Mouse (Mus musculus) limb, embryonic 14.5 days (tissue): ENCODE data around the gene Snapc5. TPM values are rescaled to one million over a fixed set of nuclear protein-coding genes. Genes with fewer than 3 reads are reported as not detected.
A peak's percentile ranks its signal among the peaks of the same experiment; 100 is the strongest.
"Not testable (repeated sequence)": the region's sequence is repeated elsewhere in the genome, so short reads cannot be mapped to it uniquely, and the experiment has no call there.

Experiments
- ATAC-seq: fragments of 200-750 bp; cut with Nextera tagmentation; 2 replicates; pipeline ENCODE4 v1.8.0; 2017; ENCODE audit warnings: low read depth, moderate number of reproducible peaks, moderate TSS enrichment; ENCODE audit not compliant: low FRiP score
- DNase-seq: peaks from one replicate; pipeline ENCODE4 v3.0.0-alpha.2; 2015; ENCODE audit warnings: low spot score
- H3K27ac ChIP-seq: fragments of 300-500 bp; sonication (generic); replicated peaks from 2 replicates; pipeline ENCODE4 v1.5.1; 2014; ENCODE audit warnings: low read depth, mild to moderate bottlenecking, low read length, moderate library complexity, mixed read lengths
- H3K27me3 ChIP-seq: fragments of 300-500 bp; sonication (generic); 2 replicates; pipeline ENCODE4 v1.6.1; 2014; ENCODE audit warnings: low read length, mixed read lengths; ENCODE audit not compliant: control insufficient read depth, insufficient read depth
- H3K36me3 ChIP-seq: fragments of 300-500 bp; sonication (generic); 2 replicates; pipeline ENCODE4 v1.6.1; 2014; ENCODE audit warnings: mild to moderate bottlenecking, low read length, moderate library complexity, mixed read lengths; ENCODE audit not compliant: control insufficient read depth, insufficient read depth
- H3K4me1 ChIP-seq: fragments of 300-500 bp; sonication (generic); 2 replicates; pipeline ENCODE4 v1.6.1; 2014; ENCODE audit warnings: antibody characterized with exemption, low read length, mixed read lengths; ENCODE audit not compliant: control insufficient read depth, insufficient read depth
- H3K4me2 ChIP-seq: fragments of 300-500 bp; sonication (generic); replicated peaks from 2 replicates; pipeline ENCODE4 v1.6.1; 2014; ENCODE audit warnings: low read depth, mild to moderate bottlenecking, low read length, moderate library complexity; ENCODE audit not compliant: severe bottlenecking
- H3K4me3 ChIP-seq: fragments of 300-500 bp; sonication (generic); replicated peaks from 2 replicates; pipeline ENCODE4 v1.5.1; 2014; ENCODE audit warnings: low read length
- H3K9ac ChIP-seq: fragments of 300-500 bp; sonication (generic); 2 replicates; pipeline ENCODE4 v1.6.1; 2014; ENCODE audit warnings: mild to moderate bottlenecking, low read depth, low read length, moderate library complexity; ENCODE audit not compliant: severe bottlenecking
- H3K9me3 ChIP-seq: fragments of 300-500 bp; sonication (generic); 2 replicates; pipeline ENCODE4 v1.6.1; 2016; ENCODE audit warnings: low read length; ENCODE audit not compliant: control insufficient read depth
- POLR2A ChIP-seq: fragments of 200-500 bp; IDR thresholded peaks from 2 replicates; pipeline ENCODE4 v1.8.0; 2012; ENCODE audit warnings: inconsistent platforms, mild to moderate bottlenecking, moderate library complexity, borderline replicate concordance; ENCODE audit not compliant: insufficient read depth, insufficient read length; ENCODE audit errors: extremely low read depth
- WGBS: fragments of 180-500 bp; shearing (Covaris S2); extraction: QIAGEN DNeasy Blood & Tissue Kit; methylation state at CpG from one replicate; pipeline ENCODE4 v1.1.7; 2014; 5-methylcytosine and 5-hydroxymethylcytosine counted together
- polyA plus RNA-seq, 2 experiments: library from polyadenylated mRNA; depleted of rRNA in 1 of 2; stranded (reverse) in 1 of 2; unstranded in 1 of 2; fragments of >200 nt; fragmentation: Nextera tagmentation in 1 of 2; extraction: Ambion mirVana in 1 of 2; gene quantifications; 2 replicates each; pipeline versions ENCODE4 v1.2.1 to v1.2.3; 2012 to 2014

Snapc5 gene
- polyA plus RNA-seq, 2 experiments = 16.8 to 19.1 TPM

DNA sequence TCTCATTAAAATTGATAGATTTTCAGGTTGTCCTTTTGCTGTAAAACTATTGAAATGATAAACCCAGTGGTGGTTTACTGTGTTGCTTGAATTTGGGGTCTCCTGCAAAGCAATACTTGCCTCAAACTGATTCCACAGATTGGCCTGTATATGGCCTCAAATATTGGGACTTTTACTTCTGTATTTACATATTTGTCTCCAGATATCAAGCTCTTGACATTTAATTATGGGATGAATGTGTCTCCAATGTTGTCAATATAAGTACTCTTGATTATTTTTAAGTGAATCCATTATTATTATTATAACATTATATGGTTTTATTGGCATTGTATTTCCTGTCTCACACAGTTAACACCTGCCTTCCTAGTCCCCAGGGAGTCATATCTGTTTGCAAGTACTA lies 4.7 kb upstream of the Snapc5 start:
- peaks cover 46% of the 10 kb centered on the region for H3K36me3 ChIP-seq
- H3K9ac ChIP-seq = peak overlapping the region; percentile 92
- H3K27ac ChIP-seq = peak overlapping the region; percentile 94
- peak overlapping the region; percentile 94 for H3K4me3 ChIP-seq
- DNase-seq (no peak), ATAC-seq (no peak)
- peaks cover 13% of the 10 kb centered on the region for H3K4me1 ChIP-seq
- TF ChIP-seq POLR2A = no peak
- H3K9me3 ChIP-seq = no peaks in the 10 kb centered on the region
- H3K4me2 ChIP-seq = peak overlapping the region; percentile 75
- no peaks in the 10 kb centered on the region for H3K27me3 ChIP-seq

DNA sequence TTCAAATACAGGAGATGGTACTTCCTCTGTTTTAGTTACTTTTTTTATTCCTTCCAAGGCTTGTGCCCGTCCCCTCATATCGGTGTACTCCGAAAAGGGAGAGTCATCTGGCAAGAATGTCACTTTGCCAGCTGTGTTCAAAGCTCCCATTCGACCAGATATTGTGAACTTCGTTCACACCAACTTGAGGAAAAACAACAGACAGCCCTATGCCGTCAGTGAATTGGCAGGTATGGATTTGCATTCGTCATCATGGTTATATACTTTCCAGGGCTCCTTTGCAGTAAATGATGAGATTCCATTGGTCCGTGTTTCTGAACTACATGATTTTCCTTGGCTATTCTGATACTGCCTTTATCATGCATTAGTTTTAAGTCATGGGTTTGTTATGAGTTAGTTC lies 4.3 kb upstream of the Snapc5 start:
- no peak for TF ChIP-seq POLR2A

DNA sequence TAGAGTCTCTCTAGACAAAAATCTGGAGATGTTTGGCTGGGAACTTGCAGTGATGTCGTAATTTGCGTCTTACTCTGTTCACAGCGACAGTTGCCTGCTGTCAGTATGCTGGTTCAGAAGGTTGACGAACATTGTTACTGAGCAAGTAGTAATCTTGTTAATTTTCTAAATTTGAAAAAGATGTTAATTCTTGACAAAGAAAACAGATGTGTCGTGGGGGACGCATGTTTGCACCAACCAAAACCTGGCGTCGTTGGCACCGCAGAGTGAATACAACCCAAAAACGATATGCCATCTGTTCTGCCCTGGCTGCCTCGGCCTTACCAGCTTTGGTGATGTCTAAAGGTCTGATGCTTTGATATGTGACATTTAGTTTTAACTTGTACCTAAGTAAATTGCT lies 3.7 kb upstream of the Snapc5 start:
- ATAC-seq = no peak
- no peak for DNase-seq
- Histone ChIP-seq H3K4me3 (no peak overlapping the region), H3K9me3 (no peaks in the 10 kb centered on the region), H3K27ac (no peak overlapping the region), H3K36me3 (peaks cover 49% of the 10 kb centered on the region), H3K4me1 (peaks cover 19% of the 10 kb centered on the region), H3K27me3 (no peaks in the 10 kb centered on the region), H3K9ac (no peak overlapping the region), H3K4me2 (no peak overlapping the region)
- 88% methylated on average over 11 of the region's 11 CpGs for WGBS
- no peak for TF ChIP-seq POLR2A

More for the DNA sequence above, 4.3 kb upstream of the Snapc5 start:
- peaks cover 46% of the 10 kb centered on the region for H3K36me3 ChIP-seq
- no peaks in the 10 kb centered on the region for H3K9me3 ChIP-seq
- peak overlapping the region; percentile 94 for H3K4me3 ChIP-seq
- ATAC-seq (no peak), DNase-seq (no peak)
- peaks cover 15% of the 10 kb centered on the region for H3K4me1 ChIP-seq
- 59% methylated on average over 8 of the region's 8 CpGs for WGBS
- H3K27me3 ChIP-seq = no peaks in the 10 kb centered on the region
- 0 out of 2 replicates have a peak overlapping the region, but pooled peaks have one; percentile 3 for H3K9ac ChIP-seq
- peak overlapping the region; percentile 75 for H3K4me2 ChIP-seq
- no peak overlapping the region for H3K27ac ChIP-seq

DNA sequence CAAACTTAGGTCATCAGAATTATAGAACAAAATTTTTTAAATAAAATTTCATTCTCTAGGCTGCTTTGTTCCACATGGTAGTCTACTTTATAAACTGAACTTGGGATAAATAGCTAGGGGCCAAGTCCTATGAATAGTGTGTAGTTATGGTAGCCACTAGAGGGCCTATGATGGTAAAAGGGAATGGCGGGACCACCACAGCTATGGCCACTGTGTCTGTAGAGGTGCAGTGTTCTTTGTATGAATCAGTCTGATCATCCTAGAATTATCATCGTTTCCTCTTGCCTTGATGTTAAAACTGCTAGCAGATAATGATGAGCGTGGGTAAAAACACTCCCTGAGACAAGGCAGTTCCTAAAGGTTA lies 482 bp upstream of the Snapc5 start:
- Histone ChIP-seq H3K4me1 (peaks cover 19% of the 10 kb centered on the region), H3K27me3 (no peaks in the 10 kb centered on the region), H3K27ac (peak overlapping the region; percentile 70; the same call in 1 of the 2 replicates), H3K4me2 (peak overlapping the region; percentile 48), H3K4me3 (peak overlapping the region; percentile 62), H3K9ac (0 out of 2 replicates have a peak overlapping the region, but pooled peaks have one; percentile 72), H3K36me3 (peaks cover 72% of the 10 kb centered on the region), H3K9me3 (no peaks in the 10 kb centered on the region)
- ATAC-seq (0 out of 2 replicates have a peak, but pooled peaks have one; percentile 54), DNase-seq (peak; percentile 61)
- WGBS = 33% methylated on average over 3 of the region's 3 CpGs
- no peak for TF ChIP-seq POLR2A

DNA sequence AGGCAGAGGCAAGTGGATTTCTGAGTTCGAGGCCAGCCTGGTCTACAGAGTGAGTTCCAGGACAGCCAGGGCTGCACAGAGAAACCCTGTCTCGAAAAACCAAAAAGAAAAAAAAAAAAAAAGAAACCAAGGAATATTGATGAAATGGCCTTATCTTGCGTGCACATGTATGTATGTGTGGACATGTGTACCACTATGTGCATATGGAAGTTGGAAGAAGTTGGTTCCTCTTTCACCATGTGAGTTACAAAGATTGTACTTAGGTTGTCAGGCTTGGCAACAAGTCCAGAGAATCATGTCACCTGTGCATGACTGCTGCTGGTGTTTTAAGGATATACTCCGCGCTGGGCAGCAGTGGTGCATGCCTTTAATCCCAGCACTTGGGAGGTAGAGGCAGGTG lies 4.2 kb downstream of the Snapc5 start:
- H3K9me3 ChIP-seq, H3K9ac ChIP-seq, DNase-seq, H3K4me3 ChIP-seq, ATAC-seq, H3K27me3 ChIP-seq, H3K4me2 ChIP-seq, H3K4me1 ChIP-seq, H3K27ac ChIP-seq: not testable (repeated sequence)
- WGBS = 88% methylated on average over 5 of the region's 5 CpGs
- H3K36me3 ChIP-seq = peaks cover 70% of the 10 kb centered on the region
